Mouse (Mus musculus) lung, postnatal 14 days (tissue): ENCODE data around the gene Setd3.

ENCODE experiments used
- DNase-seq: peaks from one replicate; pipeline ENCODE4 v3.0.0; 2021

Gene Setd3

DNA sequence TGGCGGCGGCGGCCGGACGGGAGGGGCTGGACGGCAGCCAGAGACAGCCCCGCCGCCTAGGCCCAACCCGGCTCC is at the start of gene Setd3:
Setd3 (minus strand) TSS at position 69 of the 75 bp plus-strand sequence.
- no peak for DNase-seq

- DNase-seq = no peak
These were observed 48.4 kb upstream of the Setd3 start for GRCm38 (mm10) chr12:108227527-108227926.

GRCm38 (mm10) chr12:108226941-108227340 is 47.8 kb upstream of the Setd3 start:
- no peak for DNase-seq

DNA sequence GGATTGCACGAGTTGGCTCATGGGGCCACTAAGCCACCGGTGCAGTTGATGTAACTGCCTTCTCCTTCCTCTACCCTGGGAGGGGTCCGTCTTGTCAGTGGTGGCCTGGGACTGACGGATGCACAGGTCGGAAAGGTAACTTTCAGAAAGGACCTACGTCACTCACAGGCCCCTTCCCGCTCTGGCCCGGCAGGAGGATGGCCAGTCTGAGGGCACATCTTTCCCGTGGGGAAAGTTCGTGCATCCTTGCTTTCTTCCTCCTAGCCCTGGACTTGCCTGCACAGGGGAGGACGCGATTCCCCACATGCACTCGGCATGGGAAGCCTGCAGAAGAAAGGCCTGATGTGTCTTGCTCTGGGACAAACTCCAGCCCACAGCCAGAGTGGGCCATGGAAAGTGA is 47.1 kb upstream of the Setd3 start:
- DNase-seq = no peak

DNA sequence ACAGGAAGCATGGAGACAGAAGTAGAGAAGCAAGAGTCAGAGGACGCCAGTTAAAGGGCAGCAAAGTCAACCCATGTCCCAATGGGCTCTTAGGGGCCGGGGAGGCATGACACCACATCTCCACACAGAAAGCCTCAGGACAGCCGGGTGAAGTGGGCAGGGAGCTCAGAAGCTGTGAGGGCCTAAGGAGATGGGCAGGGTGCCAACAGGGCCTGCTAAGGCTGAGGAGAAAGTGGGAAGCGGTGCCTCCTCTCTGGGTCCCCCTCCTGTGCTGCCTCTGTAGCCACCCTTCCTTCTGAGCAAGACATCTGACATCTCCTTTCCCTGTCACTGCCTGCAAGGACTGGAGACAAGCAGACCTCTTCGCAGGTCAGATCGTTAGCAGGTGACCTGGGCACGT is 46.7 kb upstream of the Setd3 start:
- no peak for DNase-seq

GRCm38 (mm10) chr12:108223357-108223756 is 44.2 kb upstream of the Setd3 start:
- DNase-seq = no peak

GRCm38 (mm10) chr12:108221712-108222111 is 42.6 kb upstream of the Setd3 start:
- DNase-seq = no peak

GRCm38 (mm10) chr12:108221206-108221605 is 42.1 kb upstream of the Setd3 start:
- DNase-seq = no peak

- no peak for DNase-seq
These were observed 41.5 kb upstream of the Setd3 start for GRCm38 (mm10) chr12:108220621-108221020.

DNA sequence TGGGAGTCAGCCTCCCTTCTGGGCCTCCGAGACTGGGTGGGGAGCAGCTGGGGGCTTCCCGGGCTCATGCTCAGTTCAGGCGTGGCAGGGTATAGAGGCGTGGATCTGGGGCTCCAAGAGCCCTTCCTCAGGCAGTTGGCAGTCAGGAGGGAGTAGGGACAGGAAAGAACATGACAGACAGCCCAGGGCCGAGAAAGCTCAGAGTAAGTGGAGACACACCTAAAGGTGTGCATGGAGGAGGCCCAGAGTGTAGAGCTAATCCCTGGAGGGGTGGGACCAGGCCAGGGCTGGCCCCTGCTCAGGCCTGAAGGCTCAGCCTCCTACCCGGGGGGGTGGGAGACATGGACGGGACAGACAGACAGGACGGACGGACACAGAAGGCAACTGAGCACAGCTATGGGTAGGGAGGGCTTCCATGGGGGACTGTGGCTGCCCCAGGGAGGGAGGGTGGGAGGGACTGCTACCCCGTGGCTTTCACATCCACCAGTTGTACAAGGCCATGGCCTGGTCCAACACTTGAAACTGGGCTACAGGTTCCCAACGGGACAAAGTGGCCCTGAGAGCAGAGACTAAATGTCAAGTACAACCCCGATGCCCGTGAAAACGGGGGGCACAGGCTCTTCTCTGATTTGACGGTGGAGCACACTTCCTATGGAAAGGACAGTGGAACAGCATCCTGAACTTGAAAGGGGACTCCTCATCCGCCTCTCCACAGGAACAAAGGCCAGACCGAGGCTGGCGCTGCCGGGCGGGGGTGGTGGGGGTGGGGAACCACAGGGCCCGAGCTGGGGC is 40.9 kb upstream of the Setd3 start:
- no peak for DNase-seq

- no peak for DNase-seq
These were observed 40.0 kb upstream of the Setd3 start for GRCm38 (mm10) chr12:108219163-108219562.

- DNase-seq = peak; percentile 81
These were observed 38.5 kb upstream of the Setd3 start for GRCm38 (mm10) chr12:108217572-108217971.

DNA sequence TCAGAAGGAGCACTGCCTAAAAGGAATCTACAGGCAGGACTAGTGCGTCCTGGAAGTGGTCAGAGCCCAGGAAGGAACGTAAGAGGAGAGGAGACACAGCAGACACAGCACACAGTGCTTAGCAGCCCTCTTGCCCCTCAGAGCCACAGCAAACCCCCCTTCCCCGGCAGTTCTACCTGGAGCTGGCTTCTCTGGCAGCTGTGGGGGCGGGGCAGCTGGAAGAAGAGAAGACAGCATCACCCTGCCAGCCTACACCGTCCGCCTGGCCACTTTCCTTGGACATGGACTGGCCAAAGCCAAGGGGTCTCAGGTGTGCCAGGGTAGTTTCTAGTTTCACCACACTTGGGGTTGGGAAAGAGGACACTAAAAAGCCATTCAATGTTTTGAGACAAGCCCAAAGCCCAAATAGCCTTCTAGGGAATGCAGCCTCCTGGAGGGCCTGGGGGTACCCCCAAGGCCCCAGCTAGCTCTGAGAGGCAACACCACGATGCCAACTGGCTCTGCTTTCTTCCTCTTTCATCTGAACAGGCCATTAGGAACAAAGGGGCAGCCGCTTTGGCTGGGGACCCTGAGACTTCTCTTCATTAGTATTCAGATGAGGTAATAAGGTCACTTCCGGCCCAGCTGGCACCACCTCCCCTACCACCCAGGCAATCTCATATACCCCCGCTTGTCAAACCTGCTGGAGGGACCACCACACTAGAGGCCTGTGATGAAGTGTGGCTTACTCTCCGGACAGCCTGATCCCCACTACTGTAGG is 37.7 kb upstream of the Setd3 start:
- DNase-seq = no peak

DNA sequence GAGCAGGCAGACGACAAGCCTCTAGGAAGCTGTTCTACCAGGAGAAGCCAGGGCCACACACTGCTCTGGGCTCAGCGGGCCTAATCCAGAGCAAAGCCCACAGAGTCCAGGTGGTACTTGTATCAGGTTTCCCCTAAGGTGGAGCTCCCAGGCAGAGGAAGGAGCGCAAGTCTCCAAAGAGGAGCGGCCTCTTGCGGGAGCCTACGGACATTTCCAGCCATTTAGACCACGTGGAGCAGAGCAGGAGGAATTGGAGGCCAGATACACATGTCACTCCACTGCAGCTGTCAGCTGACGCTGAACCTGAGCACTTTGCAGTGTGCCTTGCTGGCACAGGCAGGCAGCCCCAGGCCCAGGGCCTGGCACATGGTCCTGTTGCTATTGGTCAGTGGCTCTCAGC is 36.0 kb upstream of the Setd3 start:
- DNase-seq = no peak

GRCm38 (mm10) chr12:108213090-108214041 is 34.3 kb upstream of the Setd3 start:
- no peak for DNase-seq

GRCm38 (mm10) chr12:108212476-108212875 is 33.4 kb upstream of the Setd3 start:
- no peak for DNase-seq

GRCm38 (mm10) chr12:108212071-108212470 is 33.0 kb upstream of the Setd3 start:
- no peak for DNase-seq

GRCm38 (mm10) chr12:108210623-108211022 is 31.5 kb upstream of the Setd3 start:
- DNase-seq = no peak

GRCm38 (mm10) chr12:108208726-108209438 is 29.8 kb upstream of the Setd3 start:
- DNase-seq = peak; percentile 86

DNA sequence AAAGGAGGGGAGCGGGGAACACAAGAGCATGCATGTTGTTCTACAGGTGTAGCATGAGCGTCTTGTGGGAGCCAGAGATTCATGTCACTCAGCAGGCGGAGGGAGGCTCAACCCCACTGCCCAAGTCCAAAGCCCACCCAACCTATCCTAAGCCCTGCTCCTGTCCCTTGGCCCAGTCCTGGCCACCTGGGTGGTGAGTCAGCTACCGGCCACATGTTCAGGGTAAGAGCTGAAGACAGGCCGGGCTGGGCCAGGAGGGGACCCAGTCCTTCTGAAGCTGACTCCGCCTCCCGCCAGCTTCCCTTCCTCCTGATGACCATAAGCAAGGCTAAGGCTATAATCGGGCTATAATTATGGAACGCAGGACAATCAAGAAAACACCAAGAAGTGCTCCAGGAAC is 29.1 kb upstream of the Setd3 start:
- DNase-seq = no peak

DNA sequence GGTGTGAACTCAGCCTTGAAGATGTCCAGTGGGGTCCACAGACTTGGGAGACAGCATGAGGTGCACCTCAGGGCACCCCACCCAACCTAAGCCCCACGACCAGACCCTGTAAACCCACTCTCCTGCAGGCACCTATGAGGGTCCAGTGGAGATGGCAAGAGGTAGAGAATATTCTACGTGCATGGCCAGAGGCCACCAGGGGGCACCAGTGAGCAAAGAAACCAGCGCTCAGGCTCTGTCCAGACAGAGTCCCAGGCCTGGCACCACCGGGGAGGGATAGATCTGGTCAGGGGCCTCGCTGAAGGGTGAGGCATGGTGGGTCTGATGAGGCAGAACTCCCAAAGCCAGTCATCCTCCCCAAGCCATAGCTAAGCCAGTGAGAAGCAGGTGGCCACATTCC is 27.5 kb upstream of the Setd3 start:
- peak; percentile 85 for DNase-seq

DNA sequence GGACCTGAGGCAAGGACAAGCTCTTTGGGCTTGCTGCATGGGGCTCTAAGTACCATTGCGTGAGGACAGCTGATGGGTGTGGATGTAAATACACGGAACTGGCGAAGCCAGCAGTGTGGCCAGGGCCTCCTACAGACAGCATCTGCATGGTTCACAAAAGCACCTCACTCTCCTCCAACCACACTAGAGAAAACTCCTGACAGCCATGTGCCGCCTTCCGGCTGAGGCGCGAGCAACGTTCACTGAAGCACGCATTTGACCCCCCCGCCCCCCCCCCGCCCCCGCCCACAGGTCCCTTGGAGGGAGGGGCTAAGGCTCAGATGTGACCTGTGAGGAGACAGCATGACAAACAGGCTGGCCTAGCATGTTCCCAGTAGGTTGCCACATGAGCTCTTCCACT is 25.9 kb upstream of the Setd3 start:
- no peak for DNase-seq

- no peak for DNase-seq
These were observed 24.8 kb upstream of the Setd3 start for GRCm38 (mm10) chr12:108203895-108204294.
